Mouse (Mus musculus) embryo, embryonic 10 days (tissue): Measurements from ENCODE around the gene Fkbp8.

ENCODE experiments used
- DNase-seq: peaks from one replicate; pipeline ENCODE4 v3.0.0-alpha.2; 2015; ENCODE audit warnings: low spot score

The Fkbp8 gene

GRCm38 (mm10) chr8:70529299-70529698 is 1.8 kb downstream of the Fkbp8 start:
- no peak for DNase-seq

DNA sequence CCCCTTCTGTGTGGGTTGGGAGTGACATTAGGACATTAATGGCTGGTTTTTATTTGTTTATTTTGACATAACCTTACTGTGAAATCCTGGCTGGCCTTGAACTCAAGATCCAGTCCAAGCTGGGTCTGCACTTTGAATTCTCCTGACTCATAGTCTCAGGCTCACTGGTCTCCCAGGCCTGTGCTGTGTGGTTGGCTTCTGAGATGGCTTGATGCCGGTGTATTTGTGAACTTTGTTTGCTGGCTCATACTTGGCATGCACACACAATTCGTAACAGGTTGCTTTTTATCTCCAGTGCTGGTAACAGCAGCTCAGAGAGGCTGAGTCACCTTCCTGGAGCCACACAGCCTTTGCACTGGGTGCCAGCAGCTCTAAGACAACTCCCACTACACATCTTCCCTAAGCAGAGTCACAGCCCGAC is 2.2 kb downstream of the Fkbp8 start:
- no peak for DNase-seq

GRCm38 (mm10) chr8:70530314-70530713 is 2.8 kb downstream of the Fkbp8 start:
- DNase-seq, result no peak

GRCm38 (mm10) chr8:70534281-70534680 is 6.8 kb downstream of the Fkbp8 start:
- DNase-seq, result no peak

DNA sequence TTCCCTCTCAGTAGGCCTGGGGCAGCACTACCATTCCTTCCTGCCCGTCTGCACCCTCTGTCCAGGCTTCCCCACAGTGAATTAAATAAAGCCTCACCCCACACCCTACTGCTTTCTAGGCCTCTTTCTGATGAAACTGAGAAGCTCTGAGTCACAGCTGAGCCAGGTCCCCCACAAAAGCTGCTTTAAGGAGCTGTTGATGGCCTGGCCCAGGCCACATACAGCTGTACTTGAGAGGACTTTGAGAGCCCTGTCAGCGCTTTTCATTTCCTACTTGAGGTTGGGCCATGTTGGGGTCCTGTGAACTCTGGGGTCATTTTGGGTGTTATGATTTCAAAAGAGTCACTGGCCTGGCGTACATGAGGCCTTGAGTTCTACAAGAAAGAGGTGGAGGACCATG is 7.7 kb downstream of the Fkbp8 start:
- no peak for DNase-seq

GRCm38 (mm10) chr8:70535701-70536100 is 8.2 kb downstream of the Fkbp8 start:
- DNase-seq, result no peak

GRCm38 (mm10) chr8:70538024-70538579 is 10.6 kb downstream of the Fkbp8 start:
- DNase-seq, result peak; percentile 70

DNA sequence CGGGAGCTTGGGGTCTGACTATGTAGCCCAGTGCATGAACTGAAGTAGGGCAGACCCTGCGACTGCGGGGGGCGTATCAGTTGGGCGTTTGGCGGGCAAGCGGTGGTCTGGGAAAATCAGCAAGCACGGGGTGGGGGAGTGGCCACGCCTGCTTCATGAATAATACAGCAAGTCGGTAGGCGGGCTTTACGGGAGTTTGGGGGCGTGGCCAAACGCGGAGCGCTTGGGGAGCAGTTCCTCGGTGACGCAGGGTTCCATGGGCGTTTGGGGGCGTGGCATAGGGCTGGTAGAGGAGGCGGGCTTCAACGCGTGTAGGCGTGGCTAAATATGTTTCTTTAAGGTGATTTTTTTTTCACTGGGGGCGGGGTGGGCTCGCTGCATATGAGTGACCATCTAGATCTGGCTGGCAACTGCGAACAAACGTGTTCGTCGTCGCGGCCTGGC is 11.1 kb downstream of the Fkbp8 start:
- peak; percentile 99 for DNase-seq

DNA sequence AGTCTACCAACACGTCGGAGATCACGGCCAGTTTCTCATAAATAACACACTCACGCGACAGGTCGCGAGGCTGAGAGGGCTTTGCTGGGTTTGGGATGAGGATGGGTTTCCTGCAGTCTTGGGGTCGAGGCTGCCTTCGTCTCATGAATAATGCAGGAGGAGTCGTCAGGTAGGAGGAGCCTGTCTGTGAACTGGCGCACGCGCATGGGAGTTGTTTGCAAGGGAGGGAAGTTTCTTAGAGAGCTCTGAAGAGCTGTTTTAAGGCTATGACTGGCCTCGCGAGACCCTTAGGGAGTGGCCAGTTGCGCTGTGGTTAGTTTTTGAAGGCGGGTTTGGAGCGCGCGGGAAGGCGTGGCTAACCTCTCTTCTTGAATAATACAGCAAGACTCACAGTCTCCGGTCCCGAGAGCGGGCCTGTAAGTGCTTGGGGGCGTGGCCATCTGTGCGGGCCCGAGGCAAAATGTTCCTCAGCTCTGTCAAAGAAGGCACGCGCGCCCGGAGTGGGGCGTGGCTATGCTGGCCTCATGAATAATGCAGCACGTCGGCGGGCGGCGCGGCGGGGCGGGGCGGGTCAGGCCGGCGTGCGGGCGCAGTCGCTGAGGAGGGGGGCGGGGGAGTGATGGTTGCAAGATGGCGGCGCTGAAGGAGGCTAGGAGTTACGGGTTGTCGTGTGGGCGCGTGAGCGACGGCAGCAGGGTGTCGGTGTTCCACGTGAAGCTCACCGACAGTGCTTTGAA is 11.7 kb downstream of the Fkbp8 start, which contains the start of gene Ell:
Ell (plus strand) TSS at position 381 of the 737 bp plus-strand sequence.
- DNase-seq, result peak; percentile 99

- DNase-seq, result no peak
These were observed 12.5 kb downstream of the Fkbp8 start for GRCm38 (mm10) chr8:70540013-70540506.

- no peak for DNase-seq
These were observed 13.1 kb downstream of the Fkbp8 start for GRCm38 (mm10) chr8:70540507-70541071.

GRCm38 (mm10) chr8:70541081-70541480 is 13.6 kb downstream of the Fkbp8 start:
- no peak for DNase-seq

GRCm38 (mm10) chr8:70544200-70544687 is 16.7 kb downstream of the Fkbp8 start:
- no peak for DNase-seq

- DNase-seq, result no peak
These were observed 18.9 kb downstream of the Fkbp8 start for GRCm38 (mm10) chr8:70546412-70546811.

- DNase-seq, result no peak
These were observed 20.2 kb downstream of the Fkbp8 start for GRCm38 (mm10) chr8:70547762-70548161.

- DNase-seq, result no peak
These were observed 22.1 kb downstream of the Fkbp8 start for GRCm38 (mm10) chr8:70549412-70550184.

- DNase-seq, result no peak
These were observed 24.1 kb downstream of the Fkbp8 start for GRCm38 (mm10) chr8:70551558-70552161.

DNA sequence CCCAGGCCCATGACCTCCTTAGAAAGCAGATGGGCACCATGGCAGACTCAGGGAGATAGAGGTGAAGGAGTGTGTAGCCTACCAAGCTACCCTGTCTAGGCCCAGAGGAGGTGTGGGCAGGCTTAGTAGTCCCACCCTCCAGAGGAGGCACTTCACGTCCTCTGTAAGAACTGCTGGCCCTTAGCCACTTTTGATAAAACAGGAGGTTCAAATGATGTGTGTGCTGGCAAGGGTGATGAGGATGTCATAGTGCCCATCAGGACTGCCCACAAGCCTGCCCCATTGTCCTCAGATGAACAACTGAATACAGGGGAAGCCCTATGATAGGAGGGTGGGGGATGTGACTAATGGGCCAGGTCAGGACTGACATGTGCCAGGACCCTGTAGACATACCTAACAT is 25.3 kb downstream of the Fkbp8 start:
- no peak for DNase-seq

- DNase-seq, result no peak
These were observed 26.2 kb downstream of the Fkbp8 start for GRCm38 (mm10) chr8:70553740-70554139.

- no peak for DNase-seq
These were observed 27.7 kb downstream of the Fkbp8 start for GRCm38 (mm10) chr8:70555079-70555747.

- DNase-seq, result no peak
These were observed 30.8 kb downstream of the Fkbp8 start for GRCm38 (mm10) chr8:70558334-70558733.
